Mouse (Mus musculus) cerebellum, adult 11-12 months (tissue): ENCODE measurements around the gene Zmiz1.

Experiments used
- DNase-seq: peaks from one replicate; pipeline ENCODE4 v3.0.0; 2022

The Zmiz1 gene

DNA sequence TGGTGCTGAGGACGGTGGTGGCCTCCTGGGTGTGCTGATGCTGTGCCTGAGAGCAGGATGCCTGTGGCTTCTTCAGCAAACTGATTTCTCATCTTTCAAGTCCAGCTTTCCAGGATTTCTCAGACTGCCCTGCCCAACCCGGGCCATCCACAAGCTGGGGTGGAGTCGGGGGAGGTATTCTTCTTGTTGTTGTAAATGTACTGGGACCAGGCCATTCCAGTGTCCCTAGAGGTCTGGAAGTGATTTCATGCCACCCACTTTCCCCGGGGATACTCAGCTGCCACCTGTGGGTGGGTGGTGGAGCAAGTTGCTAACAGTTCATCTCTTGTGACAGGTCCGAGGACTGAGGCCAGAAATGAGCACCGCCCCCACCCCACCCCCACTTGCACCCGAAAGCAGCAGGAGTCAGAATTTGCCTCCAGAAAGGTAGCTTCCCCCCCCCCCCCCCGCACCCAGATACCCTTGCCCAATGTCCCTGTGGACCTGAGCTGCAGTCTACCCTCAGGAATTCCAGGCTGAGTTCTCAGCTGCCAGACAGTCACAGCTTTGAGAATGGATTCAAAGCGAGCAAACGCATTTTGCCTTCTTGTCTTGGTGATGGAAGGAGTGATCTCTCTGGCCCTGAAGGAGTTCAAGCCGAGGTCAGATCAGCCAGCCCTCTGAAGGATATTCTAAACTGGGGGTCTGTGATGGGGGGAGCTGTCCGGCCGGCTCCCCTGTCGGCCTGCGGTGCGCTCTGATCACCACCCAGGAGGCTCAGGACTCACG, 2.1 kb upstream of the Zmiz1 start:
- peak; percentile 67 for DNase-seq

- DNase-seq: peak; percentile 96
Observed at GRCm38 (mm10) chr14:25457434-25457957, 1.5 kb upstream of the Zmiz1 start.

DNA sequence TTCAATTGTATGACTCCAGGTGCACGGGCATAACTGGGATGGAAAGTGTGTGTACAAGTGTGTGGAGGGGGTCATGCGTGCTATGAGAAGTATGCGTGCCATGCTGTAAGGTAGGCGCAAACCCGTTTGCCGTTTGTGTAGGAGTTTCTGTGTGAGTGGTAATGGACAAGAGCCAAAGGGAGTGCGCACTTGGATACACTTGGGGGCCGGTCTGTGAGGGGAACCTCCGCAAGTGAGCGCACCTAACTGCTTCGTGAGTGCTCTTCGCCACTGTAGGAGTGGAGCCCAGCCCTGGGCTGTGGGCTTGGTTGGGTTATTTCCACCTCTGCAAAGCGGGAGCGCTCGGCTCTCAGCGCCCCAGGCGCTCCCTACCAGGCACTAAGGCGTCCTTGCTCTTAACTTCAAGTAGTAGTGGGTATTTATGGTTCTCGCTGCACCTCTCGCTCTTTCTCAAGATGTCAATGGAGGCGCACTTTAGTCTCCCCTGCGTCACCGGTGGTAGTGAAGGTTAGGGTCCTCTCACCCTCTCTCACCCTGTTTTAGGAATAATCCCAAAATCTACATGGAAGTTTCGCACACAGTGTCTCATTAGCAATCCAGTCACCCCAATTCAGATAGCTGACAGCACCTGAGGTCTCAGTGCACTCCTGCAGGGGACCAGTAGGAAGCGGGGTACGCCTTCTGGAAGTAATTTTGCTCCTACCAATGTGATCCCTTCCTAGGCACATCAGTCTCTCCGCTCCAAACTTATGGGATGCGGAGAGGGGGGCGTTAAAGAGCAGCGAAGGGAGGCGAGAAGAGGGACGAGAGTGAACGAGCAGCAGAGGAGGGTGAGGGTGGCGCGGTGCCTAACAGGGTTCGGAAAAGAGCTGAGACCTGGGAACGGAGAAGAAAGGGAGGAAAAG, 622 bp upstream of the Zmiz1 start:
- peak; percentile 72 for DNase-seq

DNA sequence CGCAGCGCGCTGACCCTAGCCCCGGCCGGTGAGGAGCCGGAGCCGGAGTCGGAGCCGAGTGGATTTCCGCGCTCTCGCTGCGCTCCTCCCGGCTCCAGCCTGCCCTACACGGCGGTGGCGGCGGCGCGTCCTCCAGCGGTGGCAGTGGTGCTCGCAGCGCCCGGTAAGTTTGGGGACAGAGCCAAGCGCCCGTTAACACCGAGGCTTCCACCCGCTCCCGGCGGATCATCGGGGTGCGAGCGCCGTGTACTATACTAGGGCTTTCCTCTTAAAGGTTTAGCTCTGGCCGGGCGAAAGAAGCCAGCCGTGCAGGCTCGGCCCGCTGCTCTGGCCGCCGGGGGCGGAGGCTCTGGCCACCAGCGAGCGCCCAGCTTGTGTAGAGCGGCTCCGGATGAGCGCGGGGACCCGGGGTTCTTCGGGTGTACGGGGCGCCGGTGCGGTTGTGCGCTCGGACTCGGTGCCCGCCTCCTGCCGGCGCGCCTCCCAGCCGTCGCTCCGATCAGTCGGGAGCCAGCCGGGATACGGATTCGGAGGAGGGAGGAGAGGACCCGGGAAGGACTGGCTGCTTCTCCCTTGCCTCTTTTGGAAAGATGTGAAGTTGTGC, 511 bp downstream of the Zmiz1 start:
- peak; percentile 60 for DNase-seq

DNA sequence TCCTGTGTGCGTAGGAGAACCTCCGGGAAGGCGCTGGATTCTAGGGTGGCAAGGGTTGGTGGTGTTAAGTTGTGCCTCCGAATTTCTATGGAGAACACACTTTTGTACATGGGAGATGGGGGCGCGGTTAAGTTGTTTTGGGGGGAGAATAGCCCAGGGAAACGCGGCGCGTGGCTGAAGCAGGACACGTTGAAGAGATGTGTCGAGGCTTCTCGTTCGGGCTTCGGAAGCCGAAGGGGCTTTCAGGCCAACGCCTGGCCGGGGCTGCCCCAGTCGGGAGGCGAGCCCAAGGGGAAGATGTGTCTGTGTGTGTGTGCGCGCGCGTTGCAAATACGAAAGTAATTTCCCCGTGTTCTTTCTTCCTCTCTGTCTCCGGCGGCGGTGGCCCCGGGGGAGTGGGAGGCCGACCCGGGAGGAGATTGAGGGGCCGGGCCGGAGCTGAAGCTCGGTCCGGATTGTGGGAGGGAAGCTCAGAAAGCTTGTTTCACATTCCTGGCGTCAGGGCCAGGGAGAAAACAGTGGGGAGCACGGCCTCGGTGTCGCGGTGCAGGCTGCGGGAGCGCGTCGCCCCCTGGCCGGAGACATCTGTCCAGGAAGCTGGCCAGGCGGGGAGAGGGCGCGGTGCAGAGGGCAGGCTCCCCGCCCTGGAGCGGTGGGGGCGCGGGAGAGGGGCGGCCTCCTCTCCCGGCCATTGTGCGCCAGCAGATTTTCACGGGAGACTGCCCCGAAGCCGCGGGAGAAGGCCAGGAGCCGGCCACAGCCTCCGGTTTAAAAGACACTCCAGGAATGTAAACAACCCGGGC, 1.2 kb downstream of the Zmiz1 start:
- DNase-seq: peak; percentile 67

GRCm38 (mm10) chr14:25460801-25461675, 2.1 kb downstream of the Zmiz1 start:
- DNase-seq: peak; percentile 81

GRCm38 (mm10) chr14:25461676-25462385, 2.8 kb downstream of the Zmiz1 start:
- no peak for DNase-seq

DNA sequence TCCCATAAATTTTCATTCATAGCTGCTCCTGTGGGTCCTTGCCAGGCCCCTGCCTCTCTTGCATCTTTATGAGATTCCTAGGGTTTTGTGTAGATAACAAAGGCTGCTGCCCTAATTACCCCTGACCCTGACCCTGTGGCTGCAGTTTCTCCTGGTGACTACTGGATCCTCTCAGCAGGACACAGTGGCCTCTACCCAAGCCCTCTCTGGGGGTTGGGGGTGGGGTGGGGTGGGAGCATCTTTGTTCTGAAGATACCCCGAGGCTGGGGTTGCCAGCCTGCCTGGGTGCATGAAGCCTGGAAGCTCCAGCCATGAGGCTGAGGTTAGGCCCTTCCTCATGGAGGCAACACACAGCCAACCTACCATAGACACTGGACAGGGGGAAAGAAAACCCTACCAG, 4.0 kb downstream of the Zmiz1 start:
- DNase-seq: peak; percentile 37

DNA sequence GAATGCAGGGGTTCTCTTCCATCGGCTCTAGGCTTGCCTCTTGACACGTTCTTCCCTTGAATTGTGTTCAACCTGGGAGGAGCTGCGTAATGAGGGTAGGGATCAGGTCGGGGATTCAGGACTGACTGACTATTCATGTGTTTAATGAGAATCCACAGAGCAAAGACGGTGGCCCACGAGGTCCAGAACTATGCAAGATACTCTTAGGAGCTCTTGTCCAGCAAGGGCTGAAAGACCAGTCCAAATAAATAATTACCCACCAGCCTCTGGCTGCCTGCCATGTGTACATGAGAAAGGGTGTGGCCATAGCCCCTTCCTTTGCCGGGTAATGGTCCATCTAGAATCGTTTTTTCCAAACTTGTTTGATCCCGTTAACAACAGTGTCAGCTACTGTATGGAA, 4.9 kb downstream of the Zmiz1 start:
- peak; percentile 47 for DNase-seq

DNA sequence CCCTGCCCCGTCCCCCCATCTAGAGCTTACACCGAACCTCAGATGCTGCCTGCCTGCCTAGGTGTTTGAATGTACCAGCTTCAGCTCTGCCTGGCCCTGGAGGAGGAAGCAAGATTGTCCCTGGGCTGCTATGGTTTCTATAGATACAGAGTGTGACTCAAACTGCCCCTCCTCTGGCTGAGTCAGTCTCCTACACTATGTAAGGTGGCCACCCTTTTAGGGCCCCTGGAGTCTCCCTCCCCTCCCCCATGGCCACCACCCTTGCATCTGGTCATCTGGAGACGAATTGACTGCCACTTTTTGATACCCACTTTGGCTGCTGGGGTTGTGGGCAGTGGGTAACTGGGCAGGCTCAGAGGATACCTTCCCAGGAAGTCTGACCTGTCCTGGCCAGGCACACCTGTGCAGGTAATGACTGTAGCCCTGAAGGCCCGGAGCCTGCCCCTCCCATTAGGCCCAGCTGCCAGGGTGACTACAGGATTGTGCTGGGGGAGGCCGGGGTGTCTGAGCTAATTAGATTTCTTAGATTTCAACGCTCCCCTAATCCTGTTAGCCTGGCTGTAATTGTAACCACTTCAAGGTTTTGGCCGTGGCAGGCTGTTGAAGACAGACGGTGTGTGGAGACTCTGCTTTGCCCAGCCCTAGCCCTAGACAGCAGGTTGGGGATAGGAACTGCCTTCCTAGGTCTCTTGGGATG, 5.8 kb downstream of the Zmiz1 start:
- DNase-seq: peak; percentile 37

GRCm38 (mm10) chr14:25466361-25466760, 7.4 kb downstream of the Zmiz1 start:
- peak; percentile 48 for DNase-seq

GRCm38 (mm10) chr14:25467911-25468668, 9.1 kb downstream of the Zmiz1 start:
- DNase-seq: peak; percentile 50

GRCm38 (mm10) chr14:25468891-25469529, 10.0 kb downstream of the Zmiz1 start:
- peak; percentile 33 for DNase-seq

DNA sequence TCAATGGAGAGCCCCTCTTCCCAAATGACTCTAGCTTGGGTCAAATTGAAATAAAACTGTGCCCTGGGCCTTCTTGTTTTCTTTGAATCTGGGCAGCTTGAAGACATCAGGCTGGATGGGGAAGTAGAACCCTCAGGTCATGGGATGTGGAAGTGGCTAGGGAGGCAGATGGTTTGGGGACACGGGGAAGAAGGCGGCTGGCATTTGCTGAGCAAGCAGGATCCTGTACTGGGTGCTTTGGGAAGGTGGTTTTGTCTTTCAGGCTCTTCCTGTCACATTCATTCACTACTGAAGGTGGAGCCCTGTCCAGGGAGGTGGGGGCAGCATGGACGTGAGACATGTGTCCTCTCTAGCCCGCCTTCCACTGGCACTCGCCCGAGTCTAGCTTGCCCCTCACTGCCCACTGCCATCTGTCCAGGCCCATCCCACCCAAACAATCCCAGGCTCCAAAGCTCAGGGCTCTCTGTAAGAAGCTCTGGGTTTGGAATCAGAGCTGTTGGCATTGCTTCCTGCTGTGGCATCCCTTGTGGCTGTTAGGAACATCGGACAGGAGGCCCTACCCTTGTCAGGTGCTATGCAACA, 11.3 kb downstream of the Zmiz1 start:
- peak; percentile 52 for DNase-seq

DNA sequence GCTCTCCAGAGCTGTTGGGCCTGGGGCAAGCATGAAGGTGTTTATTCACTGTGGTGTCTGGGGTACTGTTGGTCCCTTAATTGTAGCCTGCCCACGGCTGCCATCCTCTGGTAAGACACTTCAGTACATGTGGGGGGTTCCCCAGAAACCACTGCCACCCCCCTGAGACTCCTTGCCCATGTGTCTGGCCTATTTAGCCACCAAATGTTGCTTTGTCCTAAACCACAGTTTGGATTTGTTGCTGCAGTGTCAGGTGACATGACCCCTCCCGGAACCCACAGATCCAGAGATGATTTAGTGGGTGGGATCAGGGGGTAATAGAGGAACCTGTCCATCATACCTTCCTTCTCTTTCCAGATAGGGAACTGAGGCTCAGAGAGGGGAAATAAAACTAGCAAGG, 12.1 kb downstream of the Zmiz1 start:
- peak; percentile 26 for DNase-seq

GRCm38 (mm10) chr14:25472096-25472861, 13.3 kb downstream of the Zmiz1 start:
- peak; percentile 21 for DNase-seq

- DNase-seq: no peak
Observed at GRCm38 (mm10) chr14:25472981-25473649, 14.1 kb downstream of the Zmiz1 start.
